Mouse (Mus musculus): ENCODE measurements at regions not wholly inside any gene's neighbourhood (a gene's known extent, or its start where the extent isn't known, plus 50 kb on each side); places are given as distances from the start of the nearest gene placed in this dataset.

DNA sequence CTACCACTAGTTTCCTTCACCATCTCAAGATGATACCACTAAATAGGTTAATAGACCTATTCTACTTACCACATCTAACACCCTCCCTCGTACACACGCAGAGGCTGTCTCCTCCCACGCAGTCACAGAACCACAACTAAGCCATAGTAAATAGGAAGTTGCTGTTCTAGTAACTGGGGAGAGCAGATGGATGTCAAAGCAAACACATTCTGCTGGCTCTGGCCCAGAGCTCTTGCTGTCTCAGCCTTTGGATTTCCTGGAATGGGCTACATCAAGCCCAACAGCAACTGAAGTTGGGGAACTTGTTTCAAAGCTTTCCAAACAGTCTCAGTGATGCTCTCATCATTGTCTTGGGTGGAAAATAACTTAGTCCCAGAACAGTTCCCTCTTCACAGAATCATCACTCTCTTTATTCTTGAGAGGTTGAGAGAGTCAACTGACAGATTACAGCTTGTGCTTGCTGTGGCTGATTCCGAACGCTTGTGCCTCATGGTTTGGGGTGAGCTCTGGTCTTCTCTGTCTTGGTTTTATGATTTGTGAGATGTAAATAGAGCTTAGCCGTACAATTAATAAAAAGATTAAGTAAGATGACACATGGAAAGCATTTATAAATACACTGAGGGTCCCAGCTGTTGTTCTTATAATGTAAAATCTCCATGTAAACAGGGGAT, 538.5 kb upstream of the Klf4 start:
- no peak for DNase-seq (ENCODE audit: low read depth, low spot score)

DNA sequence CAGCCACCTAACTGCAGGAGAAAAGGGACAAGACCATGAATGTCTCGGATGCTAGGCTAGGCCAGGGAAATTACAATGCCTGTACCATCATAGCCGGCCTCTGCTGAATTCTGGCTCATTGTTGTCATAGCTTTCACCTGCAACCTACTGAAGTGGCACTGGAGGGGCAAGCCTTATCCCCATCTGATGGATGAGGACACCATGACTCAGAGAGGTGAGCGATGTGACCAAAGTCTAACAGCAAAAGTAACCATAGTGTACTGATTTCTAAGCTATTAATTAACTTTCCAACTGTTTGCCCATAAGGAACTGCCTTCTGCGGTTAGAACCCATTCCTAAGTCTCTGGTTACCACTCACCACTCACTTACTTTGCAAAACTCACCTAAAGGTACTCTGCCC, 536.6 kb upstream of the Klf4 start:
- no peak for DNase-seq (ENCODE audit: low read depth, low spot score)

DNA sequence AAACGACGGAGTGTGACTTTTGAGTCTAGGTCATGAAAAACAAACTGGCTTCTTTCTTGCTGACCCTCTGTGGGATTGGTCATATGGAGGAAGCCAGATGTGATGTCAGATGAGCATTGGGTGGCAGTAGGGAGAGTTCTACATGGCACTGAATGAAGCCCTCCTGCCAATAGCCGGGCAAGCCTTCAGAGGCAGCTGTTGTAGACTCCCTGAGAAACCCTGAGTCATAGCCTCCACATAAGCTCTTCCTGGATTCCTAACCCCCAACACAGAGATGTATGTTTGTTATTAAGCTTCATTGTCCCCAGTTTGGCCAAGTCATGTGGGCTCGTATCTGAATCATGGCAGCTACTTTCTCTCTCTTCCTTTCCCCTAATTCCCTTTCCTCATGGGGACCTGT, 532.4 kb upstream of the Klf4 start:
- no peak for DNase-seq (ENCODE audit: low read depth, low spot score)

DNA sequence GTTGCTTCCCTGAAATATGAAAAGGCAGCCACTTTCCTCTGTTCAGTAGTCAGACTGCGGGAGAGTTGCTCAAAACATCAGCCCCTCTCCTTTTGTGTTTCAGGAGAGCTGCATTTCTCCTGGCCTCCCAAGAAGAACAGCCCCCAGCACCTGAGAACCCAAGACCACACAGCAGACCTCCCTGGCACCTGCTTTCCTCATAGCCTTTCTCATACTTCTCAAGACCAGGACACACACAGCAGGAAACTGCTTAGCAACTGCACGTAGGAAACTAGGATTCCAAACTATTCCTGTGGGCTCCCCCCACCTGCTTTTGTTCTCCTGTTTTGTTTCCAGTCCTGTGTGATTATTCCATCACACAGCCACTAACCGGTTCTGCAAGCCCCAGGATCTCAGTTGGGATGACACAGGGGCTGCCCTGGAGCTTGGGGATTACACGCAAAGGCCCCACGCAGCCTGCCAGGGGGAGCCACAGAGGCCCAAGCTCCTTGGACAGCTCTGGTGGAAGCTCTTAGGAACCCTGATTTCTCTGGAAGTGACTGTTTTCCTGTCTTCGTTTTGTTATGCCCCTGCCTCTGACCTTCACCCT, 519.6 kb upstream of the Klf4 start:
- DNase-seq (ENCODE audit: low read depth, low spot score), result no peak

DNA sequence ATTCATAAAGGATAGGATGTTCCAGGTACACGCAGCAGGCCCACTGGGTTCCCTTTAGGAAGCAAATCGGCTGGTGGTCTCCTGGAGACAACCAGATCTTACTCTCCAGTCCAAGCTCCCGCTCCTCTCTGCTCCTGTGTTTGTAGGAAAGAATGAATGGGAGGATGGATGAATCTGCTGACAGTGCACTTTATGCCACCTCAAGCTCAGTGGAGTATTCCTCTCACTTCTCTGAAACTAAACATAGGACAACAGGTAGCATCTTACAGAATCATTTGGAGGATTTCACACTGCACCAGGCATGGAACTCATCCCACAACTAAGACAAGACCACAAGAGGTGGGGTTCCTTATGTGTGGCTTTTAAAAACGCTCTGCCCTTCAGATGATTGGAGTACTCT, 507.1 kb upstream of the Klf4 start:
- no peak for DNase-seq (ENCODE audit: low read depth, low spot score)

DNA sequence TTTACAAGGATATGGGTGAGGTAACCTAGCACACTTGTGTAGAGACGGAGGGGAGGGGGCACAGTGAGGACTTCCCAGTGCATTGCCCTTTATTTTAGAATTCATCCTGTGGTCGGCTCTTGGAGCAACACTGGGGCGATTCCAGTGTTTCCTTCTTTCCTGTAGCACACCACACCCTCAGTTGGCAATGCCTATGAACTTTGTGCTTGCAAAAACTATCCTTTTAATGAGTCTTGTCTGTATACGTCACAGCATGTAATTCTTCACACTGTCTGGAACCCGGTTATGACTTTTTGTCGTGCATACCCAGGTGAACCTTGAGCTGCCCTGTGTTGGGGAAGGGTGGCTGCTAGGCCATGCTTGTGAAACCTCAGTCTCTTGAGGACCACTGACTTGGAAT, 504.1 kb upstream of the Klf4 start:
- no peak for DNase-seq (ENCODE audit: low read depth, low spot score)

DNA sequence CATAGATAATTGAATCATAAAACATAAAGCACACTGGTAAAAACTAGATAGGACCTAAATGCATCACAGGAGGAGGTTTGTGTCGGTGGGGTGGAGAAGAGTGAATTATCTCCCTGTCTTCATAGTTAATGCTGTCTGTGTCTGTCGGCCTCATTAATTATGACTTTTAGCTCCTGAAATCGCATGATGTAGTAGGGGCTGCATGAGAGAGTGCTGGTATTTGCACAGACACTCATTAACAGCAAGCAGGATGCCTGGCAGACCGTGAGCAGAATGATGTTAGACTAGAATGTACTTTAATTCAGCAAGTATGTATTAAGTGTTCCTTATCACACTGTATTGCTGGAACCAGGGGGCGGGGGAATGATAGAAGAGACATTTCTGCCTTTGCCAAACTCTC, 503.3 kb upstream of the Klf4 start:
- no peak for DNase-seq (ENCODE audit: low read depth, low spot score)

DNA sequence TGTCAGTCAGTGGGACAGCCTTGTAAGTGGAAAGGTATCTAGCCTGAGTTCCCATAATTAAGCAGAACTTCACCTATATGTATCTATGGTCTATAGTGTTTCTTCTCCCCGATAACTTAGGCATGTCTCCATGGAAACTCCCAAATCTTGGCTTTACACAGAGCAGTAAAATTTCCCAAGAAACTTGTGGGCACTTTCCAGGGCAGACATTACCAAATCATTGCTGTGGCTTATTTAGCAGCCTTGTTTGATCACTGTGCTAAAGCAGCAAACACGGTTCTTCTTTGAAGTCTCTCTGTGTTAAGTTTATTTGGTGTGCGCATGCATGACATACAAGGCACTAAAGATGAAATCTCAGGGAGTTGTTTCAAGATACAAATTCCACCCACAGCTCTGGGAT, 496.2 kb upstream of the Klf4 start:
- no peak for DNase-seq (ENCODE audit: low read depth, low spot score)

DNA sequence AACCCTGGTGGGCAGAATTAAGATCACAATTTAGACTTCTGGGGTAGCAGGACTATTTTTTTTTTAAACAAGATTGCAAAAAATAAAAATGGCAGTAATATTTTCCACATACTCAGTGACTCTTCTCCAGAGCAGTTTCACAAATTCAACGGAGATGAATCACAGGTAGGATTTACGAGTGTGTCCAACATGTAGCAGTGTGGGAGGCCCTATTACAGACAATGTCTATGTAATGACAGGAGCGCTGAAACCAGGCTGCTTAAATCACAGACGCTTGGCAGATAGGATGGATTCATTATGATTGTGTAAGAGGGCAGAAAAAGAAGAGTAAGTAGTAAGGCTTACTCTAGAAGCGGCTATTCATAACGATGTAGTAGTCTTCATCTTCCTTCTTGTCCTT, 495.0 kb upstream of the Klf4 start:
- DNase-seq (ENCODE audit: low read depth, low spot score), result no peak

DNA sequence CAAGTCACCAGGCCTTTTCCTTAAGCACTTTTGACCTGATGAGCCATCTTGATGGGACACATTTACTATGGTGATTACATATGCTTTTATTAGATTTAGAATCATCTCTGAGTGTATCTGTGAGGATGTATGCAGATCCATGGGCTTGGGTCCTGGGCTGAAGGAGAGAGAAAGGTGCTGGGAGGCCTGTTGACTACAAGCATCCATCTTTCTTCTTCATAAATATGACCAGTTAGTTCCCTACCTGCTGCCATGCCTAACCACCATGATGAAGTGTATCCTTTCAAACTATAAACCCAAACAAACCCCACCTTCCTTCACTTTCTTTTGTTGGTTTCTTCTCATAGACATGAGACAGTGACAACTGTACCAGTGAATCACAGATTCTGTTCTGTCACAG, 492.2 kb upstream of the Klf4 start:
- no peak for DNase-seq (ENCODE audit: low read depth, low spot score)

DNA sequence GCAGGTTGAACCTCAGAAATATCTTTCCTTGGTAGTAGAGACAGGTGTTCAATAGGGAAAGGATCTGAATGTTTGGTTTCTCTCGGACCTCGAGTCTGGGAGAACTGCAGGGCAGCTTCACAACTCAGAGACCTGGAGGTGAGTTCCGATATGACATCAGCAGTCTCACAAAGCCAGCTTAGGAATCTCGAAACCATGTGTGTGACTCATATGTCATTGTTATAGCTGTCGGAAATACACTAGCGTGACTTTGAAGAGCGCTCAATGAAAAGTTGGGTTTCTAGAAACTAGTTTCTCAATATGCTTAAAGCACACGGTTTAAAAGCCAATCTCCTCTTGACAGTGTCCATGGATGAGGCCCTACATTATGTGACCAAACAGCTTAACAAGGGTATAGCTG, 485.9 kb upstream of the Klf4 start:
- DNase-seq (ENCODE audit: low read depth, low spot score), result no peak

DNA sequence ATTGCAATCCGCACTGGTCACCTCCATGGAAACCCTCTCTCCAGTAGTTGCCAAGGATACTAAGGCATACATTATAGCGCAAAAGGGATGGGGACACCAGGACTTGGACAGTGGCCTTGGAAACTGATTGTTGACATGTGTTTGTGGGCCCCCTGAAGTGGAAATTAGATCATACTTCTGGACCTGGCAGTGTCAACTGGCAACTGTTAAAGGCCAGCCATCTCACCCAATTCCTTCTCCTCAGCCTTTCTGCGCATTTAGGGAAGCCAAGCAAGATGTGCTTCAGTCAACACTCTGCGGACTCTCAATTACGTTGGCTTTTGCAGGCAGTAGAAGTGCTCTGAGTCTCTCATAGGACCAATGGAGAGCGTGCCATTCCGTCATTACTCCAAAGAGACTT, 483.2 kb upstream of the Klf4 start:
- DNase-seq (ENCODE audit: low read depth, low spot score), result no peak

DNA sequence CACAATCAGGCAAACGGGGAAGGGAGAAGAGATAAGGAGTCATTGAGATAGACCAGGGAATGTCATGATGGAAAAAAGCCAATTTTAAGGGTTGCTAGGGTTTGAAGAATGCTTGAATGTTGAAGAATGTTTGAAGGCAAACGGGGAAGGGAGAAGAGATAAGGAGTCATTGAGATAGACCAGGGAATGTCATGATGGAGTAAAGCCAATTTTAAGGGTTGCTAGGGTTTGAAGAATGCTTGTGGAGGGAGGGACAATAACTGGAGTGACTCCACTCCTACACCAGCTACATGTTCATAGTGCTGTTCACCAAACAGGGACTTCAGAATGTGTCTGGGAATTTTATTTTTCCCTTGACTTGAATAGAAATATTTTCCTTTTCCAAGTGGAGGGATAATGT, 476.0 kb upstream of the Klf4 start:
- DNase-seq (ENCODE audit: low read depth, low spot score), result no peak

DNA sequence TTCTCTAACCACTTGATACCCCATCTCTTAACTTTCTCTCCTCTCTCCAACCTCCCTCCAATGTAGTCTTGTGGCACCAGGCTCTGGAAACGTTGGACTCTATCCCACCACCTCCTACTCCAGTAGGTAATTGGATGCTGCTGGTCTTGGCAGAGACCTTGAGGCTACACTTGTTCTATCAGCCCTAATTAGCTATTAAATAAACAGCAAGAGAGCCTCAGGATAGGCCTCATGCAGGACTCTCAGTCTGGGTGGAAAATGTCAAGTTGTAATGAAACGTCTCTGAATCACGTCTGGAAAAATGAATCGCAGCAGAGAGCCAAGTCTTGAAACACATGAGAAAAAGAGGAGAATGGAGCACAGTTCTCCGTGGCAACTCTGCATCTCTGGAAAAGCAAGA, 472.0 kb upstream of the Klf4 start:
- DNase-seq (ENCODE audit: low read depth, low spot score), result no peak

DNA sequence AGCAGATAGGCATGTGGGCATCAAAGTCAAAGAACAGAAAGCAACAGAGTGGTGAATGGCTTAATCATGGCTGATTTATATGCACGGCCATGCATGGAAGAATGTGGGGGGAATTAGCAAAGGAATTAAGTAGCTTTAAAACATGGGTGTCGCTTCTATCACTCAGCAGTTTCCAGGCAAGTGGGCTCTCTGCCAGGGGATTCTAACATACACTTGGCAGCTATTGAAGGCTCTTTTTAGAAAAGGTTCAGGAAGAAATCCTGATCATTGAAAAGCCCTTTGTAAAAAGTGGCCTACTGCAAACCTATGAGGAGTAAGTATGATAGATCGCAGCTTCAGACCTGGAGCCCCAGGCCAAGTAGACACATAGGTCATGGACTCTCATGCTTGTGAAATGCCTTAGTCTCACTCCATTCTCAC, 469.1 kb upstream of the Klf4 start:
- no peak for DNase-seq (ENCODE audit: low read depth, low spot score)

DNA sequence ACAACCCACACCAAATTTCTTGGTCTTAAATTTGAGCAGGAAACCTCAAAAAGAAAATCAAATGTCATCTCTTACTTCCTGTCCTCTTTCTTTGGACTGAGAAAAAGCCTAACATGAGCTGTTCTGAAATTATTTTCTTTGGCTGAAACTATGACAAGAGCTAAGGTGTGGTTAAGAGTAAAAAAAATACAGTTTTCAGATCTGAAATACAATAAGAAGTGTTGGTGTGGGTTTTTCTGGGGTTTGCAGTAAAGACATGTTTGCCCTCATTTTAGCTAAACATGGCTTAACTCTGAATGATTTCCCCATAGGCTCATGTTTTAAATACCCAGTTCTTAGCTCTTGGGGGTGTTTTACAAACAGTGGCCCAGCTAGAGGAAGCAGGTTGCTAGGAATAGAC, 451.8 kb upstream of the Klf4 start:
- DNase-seq (ENCODE audit: low read depth, low spot score), result no peak

DNA sequence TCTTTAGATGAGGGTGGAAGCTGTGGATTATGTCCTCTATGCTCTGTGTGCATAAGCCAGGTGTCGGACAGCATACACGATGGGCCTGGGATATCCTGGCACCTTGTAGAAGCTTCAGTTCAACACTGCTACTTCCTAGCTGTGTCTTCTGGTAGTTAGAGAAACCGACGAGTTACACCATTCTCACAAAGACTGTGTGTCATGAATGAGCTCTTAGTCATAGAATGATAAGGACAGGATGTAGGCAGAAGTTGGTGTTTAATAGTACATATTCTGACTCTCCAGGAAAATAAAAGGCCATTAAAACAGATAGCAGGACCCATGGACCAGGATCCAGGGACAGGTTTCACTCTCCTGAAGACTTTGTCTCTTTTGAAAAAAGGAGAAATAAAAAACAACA, 446.3 kb upstream of the Klf4 start:
- DNase-seq (ENCODE audit: low read depth, low spot score), result no peak

DNA sequence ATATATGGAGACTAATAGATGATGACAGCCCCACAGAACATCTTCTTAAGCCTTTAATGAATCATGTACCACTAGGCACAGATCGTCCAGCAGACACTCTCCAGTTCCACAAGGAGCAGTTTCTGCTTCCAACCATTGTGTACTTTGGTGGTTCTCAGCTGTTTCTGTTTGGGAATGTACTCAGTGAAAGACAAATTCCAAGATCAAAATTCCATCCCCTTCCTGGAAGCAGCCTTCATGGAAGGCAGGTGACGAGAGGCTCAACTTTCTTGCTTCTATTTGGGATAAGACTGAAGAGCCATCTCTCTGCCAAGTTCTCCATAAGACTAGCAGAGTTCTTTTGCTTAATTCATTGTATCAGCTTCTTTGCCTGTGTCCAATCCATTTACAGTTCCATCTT, 444.0 kb upstream of the Klf4 start:
- no peak for DNase-seq (ENCODE audit: low read depth, low spot score)

DNA sequence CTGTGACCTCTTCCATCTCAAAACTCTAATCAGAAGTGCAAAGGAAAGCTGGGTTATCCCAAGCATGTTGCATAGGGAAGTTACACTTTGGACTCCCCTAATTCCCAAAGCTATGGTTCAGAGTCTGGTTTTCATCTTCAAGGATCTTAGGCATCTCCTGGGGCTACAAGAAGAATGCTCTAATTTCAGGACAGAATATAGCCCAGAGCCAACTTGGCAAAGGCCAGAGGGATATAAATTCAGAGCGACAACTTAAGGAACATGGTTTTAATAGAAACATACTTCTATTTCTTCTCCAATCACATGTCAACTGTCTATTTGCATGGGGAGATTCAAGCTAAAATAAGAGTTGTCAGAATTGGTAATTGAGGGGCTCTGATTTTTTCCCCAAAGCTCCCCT, 441.4 kb upstream of the Klf4 start:
- no peak for DNase-seq (ENCODE audit: low read depth, low spot score)

DNA sequence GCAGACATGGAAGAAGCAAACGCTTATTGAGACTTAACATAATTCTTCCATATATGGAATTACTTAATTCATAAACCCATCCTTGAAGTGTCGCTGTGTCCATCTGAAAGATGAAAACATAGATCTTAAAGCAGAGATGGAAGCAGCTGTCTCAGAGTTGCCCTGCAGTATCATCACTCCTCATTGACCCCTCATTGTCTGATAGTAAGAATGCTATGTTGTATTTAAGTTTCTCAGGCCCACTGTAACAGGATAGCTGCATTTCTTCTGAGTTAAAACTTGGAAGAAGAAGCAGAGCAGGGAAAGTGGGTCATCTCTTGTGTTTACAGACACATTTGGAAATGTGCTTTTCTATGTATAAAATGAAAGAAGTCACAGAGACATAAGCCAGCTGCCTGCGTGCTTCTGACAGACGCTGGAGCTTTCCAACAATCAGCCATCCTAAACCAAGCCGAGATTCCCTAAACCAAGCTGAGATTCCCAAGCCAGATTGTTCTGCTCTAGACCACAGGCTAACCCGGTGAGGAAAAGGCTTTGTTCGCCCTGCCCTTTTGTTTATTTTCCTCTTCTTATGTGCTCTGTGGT, 440.1 kb upstream of the Klf4 start:
- DNase-seq (ENCODE audit: low read depth, low spot score), result no peak

DNA sequence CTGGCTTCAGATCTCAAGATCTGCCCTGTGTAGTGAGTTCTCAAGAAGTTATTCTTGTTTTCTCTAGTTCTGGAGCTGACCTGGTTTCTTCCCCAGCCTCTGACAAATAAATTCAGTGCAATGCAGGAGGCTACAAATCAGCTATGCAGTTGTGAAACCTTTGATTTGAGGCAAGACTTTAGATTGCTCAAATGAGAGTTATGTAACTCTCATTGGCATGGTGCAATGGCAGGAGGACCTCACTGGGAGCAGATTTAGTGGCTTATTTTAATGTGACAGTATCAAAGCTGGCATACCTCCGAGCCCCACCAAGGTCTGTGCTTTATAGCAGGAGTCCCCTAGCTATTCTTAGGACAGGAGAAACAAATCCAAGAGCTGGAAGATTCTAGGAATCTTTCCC, 427.8 kb upstream of the Klf4 start:
- DNase-seq (ENCODE audit: low read depth, low spot score), result no peak

DNA sequence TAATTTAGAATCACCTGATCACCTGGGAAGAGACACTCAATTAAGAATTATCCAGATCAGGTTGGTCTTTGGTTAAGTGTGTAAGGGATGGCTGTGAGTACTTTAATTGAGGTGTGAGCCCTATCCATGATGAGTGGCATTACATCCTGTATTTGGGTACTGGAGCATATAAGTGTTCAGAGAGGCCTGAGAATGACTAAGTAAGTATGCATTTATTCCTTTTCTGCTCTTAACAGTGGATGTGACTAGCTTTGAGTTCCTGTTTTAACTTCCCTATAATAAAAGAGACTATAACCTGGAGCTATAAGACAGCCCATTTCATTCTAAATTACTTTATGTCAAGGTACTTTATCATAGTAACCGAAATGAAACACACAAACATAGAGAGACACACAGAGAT, 421.4 kb upstream of the Klf4 start:
- DNase-seq (ENCODE audit: low read depth, low spot score), result no peak

DNA sequence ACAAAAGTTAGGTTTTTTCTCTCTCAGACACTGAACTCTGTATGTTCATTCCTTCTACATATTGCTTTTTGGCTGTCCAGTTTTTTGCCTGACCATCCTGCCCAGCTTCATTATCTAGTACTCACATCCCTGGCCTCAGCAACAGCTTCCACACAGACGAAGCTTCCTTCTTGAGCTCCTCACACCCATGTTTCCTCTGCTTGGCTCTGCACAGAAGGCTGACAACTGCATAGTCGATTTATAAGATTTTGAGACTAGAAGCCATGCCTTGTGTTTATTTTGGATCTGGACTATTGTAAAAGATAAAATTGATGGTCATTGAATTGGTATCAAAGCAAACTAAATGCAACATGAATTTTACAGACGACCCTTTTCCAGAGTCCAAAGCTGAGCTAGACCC, 420.0 kb upstream of the Klf4 start:
- DNase-seq (ENCODE audit: low read depth, low spot score), result no peak

DNA sequence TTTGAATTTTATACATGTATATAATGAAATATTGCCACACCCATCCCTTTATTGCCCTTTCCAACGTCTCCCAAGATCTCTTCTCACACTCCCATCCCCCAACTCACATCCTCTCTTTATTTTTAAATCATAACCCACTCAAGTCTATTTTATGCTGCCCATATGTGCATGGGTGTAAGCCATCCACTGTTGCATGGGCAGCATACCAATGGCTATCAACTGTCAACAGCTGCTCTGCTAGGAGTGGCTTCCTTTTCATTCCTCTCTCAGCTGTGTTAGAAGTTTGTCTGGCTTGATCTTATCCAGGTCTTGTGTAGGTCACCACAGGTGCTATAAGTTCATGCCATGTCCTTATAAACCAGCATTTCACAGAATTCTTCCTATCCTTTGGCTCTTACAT, 409.2 kb upstream of the Klf4 start:
- no peak for DNase-seq (ENCODE audit: low read depth, low spot score)

All from retina, postnatal 7 days (tissue).